Mouse (Mus musculus) intestine, postnatal 0 days (tissue): ENCODE data around the gene Nrip3. TPM values are rescaled to one million over a fixed set of nuclear protein-coding genes. Genes with fewer than 3 reads are reported as not detected.
A peak's percentile ranks its signal among the peaks of the same experiment; 100 is the strongest.

Source experiments
- ATAC-seq: fragments of 200-750 bp; cut with Nextera tagmentation; 2 replicates; pipeline ENCODE4 v1.8.0; 2017; ENCODE audit warnings: mild to moderate bottlenecking, moderate TSS enrichment, moderate library complexity
- H3K27ac ChIP-seq: fragments of 300-500 bp; sonication (generic); 2 replicates; pipeline ENCODE4 v1.5.1; 2014; ENCODE audit warnings: mild to moderate bottlenecking, low read depth, low read length, moderate library complexity
- H3K27me3 ChIP-seq: fragments of 300-500 bp; sonication (generic); replicated peaks from 2 replicates; pipeline ENCODE4 v1.6.1; 2014; ENCODE audit warnings: low read length, mixed read lengths; ENCODE audit not compliant: control insufficient read depth, insufficient read depth
- H3K36me3 ChIP-seq: fragments of 300-500 bp; sonication (generic); 2 replicates; pipeline ENCODE4 v1.6.1; 2014; ENCODE audit warnings: mild to moderate bottlenecking, moderate library complexity; ENCODE audit not compliant: control insufficient read depth, insufficient read depth
- H3K4me1 ChIP-seq: fragments of 300-500 bp; sonication (generic); replicated peaks from 2 replicates; pipeline ENCODE4 v1.6.1; 2014; ENCODE audit warnings: antibody characterized with exemption, low read length, mixed read lengths; ENCODE audit not compliant: control insufficient read depth, insufficient read depth
- H3K4me2 ChIP-seq: fragments of 300-500 bp; sonication (generic); replicated peaks from 2 replicates; pipeline ENCODE4 v1.6.1; 2014; ENCODE audit warnings: low read depth, mild to moderate bottlenecking, moderate library complexity
- H3K4me3 ChIP-seq: fragments of 300-500 bp; sonication (generic); 2 replicates; pipeline ENCODE4 v1.5.1; 2014; ENCODE audit warnings: low read depth, low read length
- H3K9ac ChIP-seq: fragments of 300-500 bp; sonication (generic); 2 replicates; pipeline ENCODE4 v1.6.1; 2014; ENCODE audit warnings: mild to moderate bottlenecking, low read depth, low read length
- H3K9me3 ChIP-seq: fragments of 300-500 bp; sonication (generic); 2 replicates; pipeline ENCODE4 v1.6.1; 2016; ENCODE audit warnings: mixed run types; ENCODE audit not compliant: control insufficient read depth
- CTCF ChIP-seq: sonication (generic); IDR thresholded peaks from 2 replicates; pipeline ENCODE4 v1.5.1; 2016; ENCODE audit warnings: low read depth, mild to moderate bottlenecking, control low read depth, antibody characterized with exemption, moderate library complexity
- WGBS: fragments of 180-500 bp; shearing (Covaris S2); extraction: QIAGEN DNeasy Blood & Tissue Kit; methylation state at CpG from one replicate; pipeline ENCODE4 v1.1.7; 2014; 5-methylcytosine and 5-hydroxymethylcytosine counted together
- polyA plus RNA-seq: library from polyadenylated mRNA; unstranded; fragments of >200 nt; fragmentation: Nextera tagmentation; extraction: Ambion mirVana; gene quantifications from 2 replicates; pipeline ENCODE4 v1.2.1, GENCODE M21; 2015

Nrip3 gene
- polyA plus RNA-seq, 1 experiment from 2014 or later, result 0.59 TPM

DNA sequence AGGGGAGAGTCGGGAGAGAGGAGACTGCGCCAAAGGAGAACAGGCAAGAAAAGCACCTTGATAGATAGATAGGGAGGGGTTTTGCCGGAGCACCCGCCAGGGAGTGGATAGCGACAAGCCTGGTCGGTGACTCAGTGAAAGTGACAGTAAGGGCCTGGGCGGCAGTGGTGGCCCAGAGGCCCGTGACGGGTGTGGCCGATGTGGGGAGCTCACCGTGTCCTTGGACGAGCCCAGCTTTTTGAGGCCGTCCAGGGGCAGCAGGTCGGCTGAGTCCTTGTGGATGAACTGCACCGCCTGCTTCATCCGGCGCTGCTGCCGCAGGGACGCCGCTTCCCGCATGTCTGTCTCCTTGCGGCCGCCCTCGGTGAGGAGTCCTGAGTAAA lies 747 bp downstream of the Nrip3 start:
- peak overlapping the region; percentile 88 for H3K4me2 ChIP-seq
- H3K36me3 ChIP-seq, result no peaks in the 10 kb centered on the region; the same call in 1 of the 2 replicates
- H3K4me1 ChIP-seq, result peaks cover 4% of the 10 kb centered on the region; the same call in 1 of the 2 replicates
- H3K27ac ChIP-seq, result no peak overlapping the region
- no peak overlapping the region for H3K9ac ChIP-seq
- no peak for TF ChIP-seq CTCF
- H3K27me3 ChIP-seq, result peaks cover 35% of the 10 kb centered on the region
- peak overlapping the region; percentile 47 for H3K4me3 ChIP-seq
- WGBS, result 1% methylated on average over 24 of the region's 24 CpGs
- H3K9me3 ChIP-seq, result no peaks in the 10 kb centered on the region
- peak; percentile 78 for ATAC-seq

DNA sequence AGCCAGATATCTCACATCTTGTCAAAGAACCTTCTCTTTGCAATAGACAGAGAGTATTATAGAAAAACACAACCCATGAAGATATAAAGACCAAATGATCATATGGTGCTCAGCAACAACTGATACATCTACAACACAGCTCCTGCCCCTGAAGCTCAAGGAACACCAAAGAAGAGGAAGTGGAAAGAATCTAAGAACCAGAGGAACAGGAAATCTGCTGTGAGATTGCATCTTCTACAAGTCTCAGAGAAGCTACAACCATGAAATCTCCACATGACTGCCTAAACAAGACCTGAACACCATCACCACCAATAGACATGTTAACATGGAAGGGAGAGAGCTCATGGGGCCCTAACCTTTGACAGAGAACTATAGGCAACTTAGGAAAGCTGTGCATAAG lies 9.6 kb downstream of the Nrip3 start:
- no peaks in the 10 kb centered on the region for H3K27me3 ChIP-seq
- ATAC-seq, result no peak
- no peak overlapping the region for H3K4me3 ChIP-seq

DNA sequence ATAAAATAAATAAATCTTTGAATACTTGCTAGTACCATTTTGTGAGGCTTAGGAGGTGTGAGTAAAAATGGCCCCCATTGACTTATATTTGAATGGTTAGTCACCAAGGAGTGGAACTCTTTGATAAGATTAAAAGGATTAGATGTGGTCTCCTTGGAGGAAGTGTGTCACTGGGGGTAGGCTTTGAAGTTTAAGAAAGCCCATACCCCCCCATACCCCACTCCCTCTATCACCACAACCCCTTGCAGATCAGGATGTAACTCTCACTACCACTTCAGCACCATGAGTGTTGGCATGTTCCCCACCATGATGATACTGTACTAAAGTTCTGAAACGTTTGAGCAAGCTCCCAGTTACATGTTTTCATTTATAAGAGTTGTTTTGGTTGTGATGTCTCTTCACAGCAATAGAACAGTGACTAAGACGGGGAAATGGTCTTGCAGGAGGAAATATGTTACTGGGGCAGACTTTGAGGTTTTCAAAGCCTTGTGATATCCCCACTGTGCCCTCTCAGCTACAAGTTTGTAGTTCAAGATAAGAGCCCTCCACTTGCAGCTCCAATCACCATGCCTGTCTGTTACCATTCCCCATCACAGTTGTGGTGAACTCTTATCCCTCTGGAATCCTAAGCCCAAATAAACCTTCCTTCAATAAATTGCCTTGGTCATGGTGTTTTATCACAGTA lies 13.0 kb downstream of the Nrip3 start:
- Histone ChIP-seq H3K27me3 (no peaks in the 10 kb centered on the region), H3K4me1 (no peaks in the 10 kb centered on the region), H3K4me2 (no peak overlapping the region), H3K9me3 (no peaks in the 10 kb centered on the region), H3K36me3 (no peaks in the 10 kb centered on the region), H3K4me3 (no peak overlapping the region), H3K9ac (no peak overlapping the region), H3K27ac (no peak overlapping the region)
- TF ChIP-seq CTCF, result no peak
- 50% methylated on average over 2 of the region's 2 CpGs for WGBS
- ATAC-seq, result no peak

More for the DNA sequence above, 9.6 kb downstream of the Nrip3 start:
- H3K4me2 ChIP-seq, result no peak overlapping the region
- TF ChIP-seq CTCF, result no peak
- H3K27ac ChIP-seq, result no peak overlapping the region
- H3K9ac ChIP-seq, result no peak overlapping the region
- H3K4me1 ChIP-seq, result no peaks in the 10 kb centered on the region
- H3K9me3 ChIP-seq, result no peaks in the 10 kb centered on the region
- no peaks in the 10 kb centered on the region for H3K36me3 ChIP-seq

DNA sequence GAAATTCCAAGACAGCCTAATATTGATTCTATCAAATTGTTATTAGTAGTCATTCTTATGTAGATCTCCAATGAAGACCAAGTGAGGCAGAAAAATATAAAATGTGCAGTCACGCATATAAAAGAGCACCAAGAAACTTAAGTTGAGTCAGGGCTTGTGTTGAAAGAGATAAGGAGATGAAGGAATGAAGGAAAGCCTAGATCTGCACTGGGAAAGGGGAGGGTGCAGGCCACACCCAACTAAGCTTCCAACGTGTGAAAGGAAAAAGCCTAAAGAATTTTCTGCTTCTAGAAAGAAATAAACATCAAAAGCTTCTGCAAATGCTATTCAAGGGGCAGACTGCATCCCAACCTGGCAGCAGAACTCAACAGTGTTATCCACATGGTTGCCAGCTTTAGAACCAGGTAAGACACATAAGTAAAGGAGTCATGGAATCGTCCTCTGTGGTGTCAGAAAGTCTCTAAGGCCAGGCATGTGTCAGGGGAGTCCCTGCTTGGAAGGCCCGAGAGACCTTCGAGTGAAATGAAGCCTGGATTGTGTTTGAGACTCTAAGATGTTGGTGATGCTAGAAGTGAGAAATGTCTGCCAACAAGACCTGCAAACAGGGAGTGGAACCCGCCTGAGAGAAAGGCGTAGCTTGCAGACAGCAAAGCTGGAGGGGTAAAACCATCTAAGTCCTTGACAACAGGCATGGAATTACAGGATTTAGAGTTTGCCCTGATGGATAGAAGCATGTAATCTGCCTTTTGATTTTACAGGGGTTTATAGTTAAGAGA lies 14.1 kb downstream of the Nrip3 start:
- no peak for ATAC-seq
- H3K4me2 ChIP-seq, result no peak overlapping the region
- no peaks in the 10 kb centered on the region for H3K27me3 ChIP-seq
- no peak overlapping the region for H3K27ac ChIP-seq
- H3K4me3 ChIP-seq, result no peak overlapping the region
- H3K9ac ChIP-seq, result no peak overlapping the region
- 76% methylated on average over 7 of the region's 7 CpGs for WGBS
- no peak for TF ChIP-seq CTCF
- H3K36me3 ChIP-seq, result no peaks in the 10 kb centered on the region
- no peaks in the 10 kb centered on the region for H3K9me3 ChIP-seq
- H3K4me1 ChIP-seq, result no peaks in the 10 kb centered on the region

DNA sequence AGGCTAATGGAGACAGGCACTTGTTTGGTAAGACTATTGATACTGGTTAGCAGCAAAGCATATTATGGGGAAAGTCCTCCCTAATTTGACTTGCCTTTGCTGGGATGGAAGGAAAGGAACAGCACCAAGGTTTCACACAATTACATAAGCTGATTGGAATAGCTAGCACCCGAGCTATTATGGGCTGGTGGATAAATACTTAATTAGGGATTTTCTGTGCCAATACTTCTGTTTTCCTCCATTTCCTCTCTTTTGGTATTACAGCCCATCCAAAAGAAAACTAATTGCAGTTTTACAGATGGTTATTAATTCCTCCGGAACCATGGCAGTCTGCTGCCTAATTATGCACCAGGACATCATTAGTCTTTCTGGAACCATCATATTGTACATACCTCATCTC lies 17.8 kb downstream of the Nrip3 start:
- no peak overlapping the region for H3K27ac ChIP-seq
- no peaks in the 10 kb centered on the region for H3K36me3 ChIP-seq
- no peak overlapping the region for H3K4me2 ChIP-seq
- H3K4me1 ChIP-seq, result no peaks in the 10 kb centered on the region
- H3K27me3 ChIP-seq, result no peaks in the 10 kb centered on the region
- H3K9ac ChIP-seq, result no peak overlapping the region
- no peak for ATAC-seq
- WGBS, result 76% methylated on average over 2 of the region's 2 CpGs
- no peaks in the 10 kb centered on the region for H3K9me3 ChIP-seq
- TF ChIP-seq CTCF, result no peak
- H3K4me3 ChIP-seq, result no peak overlapping the region

DNA sequence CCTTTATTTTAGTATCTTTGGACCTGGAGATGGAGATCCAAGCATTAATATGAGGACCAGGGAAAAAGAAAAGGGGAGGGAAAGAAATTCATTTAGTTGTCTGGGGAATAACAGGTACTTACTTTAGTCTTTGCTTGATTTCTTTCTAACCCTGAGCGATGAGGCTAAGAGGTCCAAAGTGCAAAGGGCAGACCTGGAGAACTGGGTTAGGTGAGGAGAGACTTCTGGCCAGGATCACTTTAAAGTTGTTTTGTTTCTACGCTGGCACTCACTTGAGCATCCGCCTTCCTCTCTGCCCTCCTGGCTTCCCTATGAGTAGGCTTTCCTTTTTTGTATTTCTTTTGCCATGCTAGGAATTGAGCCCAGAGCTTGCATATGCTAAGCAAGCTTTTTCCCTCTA lies 25.5 kb downstream of the Nrip3 start:
- no peak for TF ChIP-seq CTCF

More for the DNA sequence above, 25.5 kb downstream of the Nrip3 start:
- H3K27me3 ChIP-seq, result no peaks in the 10 kb centered on the region
- no peak overlapping the region for H3K9ac ChIP-seq
- no peaks in the 10 kb centered on the region for H3K9me3 ChIP-seq
- no peak for ATAC-seq
- no peak overlapping the region for H3K4me3 ChIP-seq
- no peaks in the 10 kb centered on the region for H3K36me3 ChIP-seq
- whole genome bisulfite sequencing, result 66% methylated on average over 3 of the region's 3 CpGs
- no peaks in the 10 kb centered on the region for H3K4me1 ChIP-seq
- H3K27ac ChIP-seq, result no peak overlapping the region
- H3K4me2 ChIP-seq, result no peak overlapping the region
